Mouse (Mus musculus): ENCODE data around the gene Dars.

The Dars gene

GRCm38 (mm10) chr1:128417533-128417888 is 343 bp upstream of the Dars start:
- ATAC-seq (ENCODE audit: low TSS enrichment) = peak; percentile 15; the same call in 1 of the 2 replicates

GRCm38 (mm10) chr1:128411141-128411540 is 6.0 kb downstream of the Dars start:
- no peak for ATAC-seq (ENCODE audit: low TSS enrichment)

DNA sequence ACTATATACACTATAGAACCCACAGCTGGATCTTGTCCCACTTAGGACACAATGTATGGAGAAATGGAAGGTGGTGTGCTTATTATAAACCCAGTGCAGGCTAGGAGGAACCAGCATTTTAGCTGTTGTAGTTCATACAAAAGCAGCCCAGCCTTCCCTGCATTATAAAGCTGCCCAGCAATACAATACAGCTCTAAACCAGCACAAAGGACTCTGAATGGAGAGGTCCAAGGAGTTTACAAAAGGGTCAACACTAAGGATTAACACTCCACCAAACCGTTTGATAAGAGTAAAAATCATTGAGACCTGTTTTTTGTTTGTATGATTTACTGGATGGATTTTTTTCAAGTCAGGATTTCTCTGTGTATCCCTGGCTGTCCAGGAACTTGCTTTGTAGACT is 10.3 kb downstream of the Dars start:
- no peak for ATAC-seq (ENCODE audit: low TSS enrichment)

GRCm38 (mm10) chr1:128405675-128406074 is 11.5 kb downstream of the Dars start:
- no peak for ATAC-seq (ENCODE audit: low TSS enrichment)

GRCm38 (mm10) chr1:128405041-128405481 is 12.1 kb downstream of the Dars start:
- ATAC-seq (ENCODE audit: low TSS enrichment) = peak; percentile 59; the same call in 1 of the 2 replicates

DNA sequence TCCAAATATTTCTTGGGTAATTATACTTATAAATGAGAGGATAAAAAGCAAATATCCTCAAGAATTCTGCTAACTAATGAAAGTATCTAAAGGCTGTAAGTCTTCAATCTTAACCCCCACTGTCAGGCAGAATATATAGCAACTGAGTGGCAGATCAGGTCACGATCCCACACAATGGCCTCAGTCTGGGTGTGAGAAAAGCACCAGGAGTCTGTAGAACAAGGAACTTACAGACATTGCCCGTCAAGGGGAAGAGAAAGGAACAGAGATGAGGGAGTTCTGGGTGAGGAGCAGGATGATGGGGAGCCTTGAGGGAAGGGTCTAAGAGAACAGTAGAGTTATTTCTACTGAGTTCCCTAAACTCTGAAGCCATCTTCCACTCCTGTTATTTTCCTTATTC is 16.2 kb downstream of the Dars start:
- ATAC-seq (ENCODE audit: low TSS enrichment) = no peak

DNA sequence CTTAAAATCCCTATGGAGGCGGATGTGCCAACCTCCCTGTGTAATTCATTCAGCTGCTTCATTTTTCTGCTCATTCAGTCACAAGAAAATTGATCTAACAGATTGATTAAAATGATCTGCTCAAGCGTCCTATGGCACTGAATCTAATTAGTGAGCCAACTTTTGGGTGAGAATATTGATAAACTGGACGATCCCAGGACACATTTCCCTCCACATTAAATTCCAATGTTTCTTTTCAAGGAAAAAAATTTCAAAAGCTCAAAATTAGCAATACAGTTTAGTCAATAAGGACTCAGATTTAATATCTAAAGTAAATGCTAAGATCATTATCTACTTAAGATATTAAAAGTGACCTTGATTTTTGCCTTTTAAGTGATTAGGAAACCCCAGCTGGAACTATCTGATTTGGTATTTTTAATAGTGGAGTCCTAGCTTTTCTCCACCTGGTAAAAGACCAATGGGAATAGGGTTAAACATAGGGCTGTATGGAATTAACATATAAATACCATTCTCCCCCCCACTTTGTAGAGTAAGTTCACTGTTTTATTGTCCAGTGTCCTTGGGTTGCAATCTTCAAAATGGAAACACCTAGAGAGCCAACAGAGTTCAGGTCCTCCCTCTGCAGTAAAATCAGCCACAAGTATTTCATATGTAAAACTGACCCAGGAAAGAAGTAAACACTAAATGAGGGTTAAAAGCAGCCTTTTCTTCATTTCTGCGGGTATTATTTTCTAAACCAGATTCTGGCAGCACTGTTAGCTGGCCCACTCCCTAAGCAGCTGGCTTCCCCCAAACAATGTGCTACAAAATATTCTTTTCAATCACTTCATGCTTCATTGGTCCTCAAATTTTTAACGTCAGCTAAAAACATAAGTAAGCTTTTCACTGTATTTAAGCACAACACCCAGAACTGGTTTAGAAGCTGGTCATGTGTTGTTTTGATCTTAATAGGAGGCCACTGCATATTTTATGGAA is 16.9 kb downstream of the Dars start:
- ATAC-seq (ENCODE audit: low TSS enrichment) = no peak

- no peak for ATAC-seq (ENCODE audit: low TSS enrichment)
Measured at GRCm38 (mm10) chr1:128398738-128399445, 18.3 kb downstream of the Dars start.

DNA sequence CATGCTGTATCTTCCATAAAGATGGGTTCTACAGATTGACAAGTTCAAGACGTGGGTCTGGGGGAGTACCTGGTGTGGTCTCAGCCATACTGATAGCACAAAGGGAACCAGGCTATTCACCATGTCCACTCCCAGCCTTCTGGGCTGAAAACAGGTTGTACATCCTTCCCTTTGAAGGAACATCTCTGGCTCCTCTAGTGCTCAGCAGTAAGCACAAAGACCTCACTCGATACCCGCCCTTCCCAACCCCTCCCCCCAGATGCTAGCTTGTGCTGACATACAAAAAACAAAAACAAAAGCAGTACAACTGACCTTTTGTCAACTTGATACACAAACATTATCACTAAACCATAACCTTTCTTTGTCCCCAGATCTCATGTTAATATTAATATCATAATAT is 22.5 kb downstream of the Dars start:
- ATAC-seq (ENCODE audit: low TSS enrichment) = no peak

DNA sequence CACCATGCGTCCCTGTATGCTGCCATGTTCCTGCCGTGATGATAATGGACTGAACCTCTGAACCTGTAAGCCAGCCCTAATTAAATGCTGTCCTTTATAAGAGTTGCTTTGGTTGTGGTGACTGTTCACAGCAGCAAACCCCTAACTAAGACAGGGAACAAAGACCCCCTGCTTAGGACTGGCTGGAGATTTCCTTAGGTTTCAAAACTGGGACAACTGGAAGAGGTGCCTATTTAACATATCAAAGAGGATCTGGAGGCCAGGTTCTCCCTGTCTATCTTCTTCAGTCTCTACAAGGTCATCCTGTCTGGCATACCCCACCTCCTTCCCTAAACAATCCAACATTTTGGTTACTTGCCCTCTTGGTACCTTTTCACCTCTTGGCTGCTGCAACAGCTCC is 24.8 kb downstream of the Dars start:
- ATAC-seq (ENCODE audit: low TSS enrichment) = no peak

- ATAC-seq (ENCODE audit: low TSS enrichment) = no peak
Measured at GRCm38 (mm10) chr1:128386487-128386886, 30.7 kb downstream of the Dars start.

DNA sequence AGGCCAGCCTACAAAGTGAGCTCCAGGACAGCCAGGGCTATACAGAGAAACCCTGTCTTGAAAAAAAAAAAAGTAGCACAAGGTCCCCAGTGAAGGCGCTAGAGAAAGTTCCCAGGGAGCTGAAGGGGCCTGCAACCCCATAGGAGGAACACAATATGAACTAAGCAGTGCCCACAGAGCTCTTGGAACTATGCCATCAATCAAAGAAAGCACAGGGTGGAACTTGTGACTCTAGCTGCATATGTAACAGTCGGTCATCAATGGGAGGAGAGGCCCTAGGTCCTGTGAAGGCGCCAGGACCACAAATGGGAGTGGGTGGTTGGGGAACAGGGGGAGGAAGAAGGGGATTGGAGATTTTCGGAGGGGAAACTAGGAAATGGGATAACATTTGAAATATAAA is 40.3 kb downstream of the Dars start:
- no peak for ATAC-seq (ENCODE audit: low TSS enrichment)

DNA sequence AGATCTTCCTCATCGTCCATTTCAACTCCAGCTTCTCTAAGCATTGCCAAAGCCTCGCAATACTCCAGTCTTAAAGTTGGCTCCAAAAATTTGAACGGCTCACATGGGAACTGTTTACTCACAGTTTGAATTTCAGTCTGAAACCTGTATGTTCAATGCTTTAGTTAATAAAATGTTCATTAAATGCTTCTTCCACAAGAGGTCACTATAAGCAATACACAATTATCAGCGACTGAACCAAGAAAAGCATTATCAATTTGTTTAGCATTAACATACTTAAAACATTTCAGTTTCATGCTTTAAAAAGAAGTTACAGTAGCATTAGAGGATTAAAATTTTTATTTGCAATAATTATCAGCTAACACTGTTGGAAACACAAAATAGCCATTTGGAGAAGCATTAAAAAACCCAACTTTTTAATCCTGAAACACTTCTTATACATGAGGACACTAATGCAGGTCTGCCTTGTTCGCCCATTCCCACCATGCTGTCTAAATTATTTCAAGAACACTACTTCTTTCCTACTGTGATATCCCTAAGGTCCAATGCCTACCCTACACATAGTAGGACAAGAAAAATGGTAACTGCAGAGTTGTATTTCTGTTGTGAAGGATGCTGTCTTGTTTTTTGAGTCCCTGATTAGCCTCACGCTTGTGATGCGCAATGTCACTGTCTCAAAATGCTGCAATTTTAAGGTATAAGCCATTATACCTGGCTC is 44.9 kb downstream of the Dars start:
- no peak for ATAC-seq (ENCODE audit: low TSS enrichment)

- ATAC-seq (ENCODE audit: low TSS enrichment) = peak; percentile 57; the same call in 1 of the 2 replicates
Measured at GRCm38 (mm10) chr1:128368732-128369441, 48.3 kb downstream of the Dars start.

- ATAC-seq (ENCODE audit: low TSS enrichment) = peak; percentile 45; the same call in 1 of the 2 replicates
Measured at GRCm38 (mm10) chr1:128360601-128361000, 56.6 kb downstream of the Dars start.

DNA sequence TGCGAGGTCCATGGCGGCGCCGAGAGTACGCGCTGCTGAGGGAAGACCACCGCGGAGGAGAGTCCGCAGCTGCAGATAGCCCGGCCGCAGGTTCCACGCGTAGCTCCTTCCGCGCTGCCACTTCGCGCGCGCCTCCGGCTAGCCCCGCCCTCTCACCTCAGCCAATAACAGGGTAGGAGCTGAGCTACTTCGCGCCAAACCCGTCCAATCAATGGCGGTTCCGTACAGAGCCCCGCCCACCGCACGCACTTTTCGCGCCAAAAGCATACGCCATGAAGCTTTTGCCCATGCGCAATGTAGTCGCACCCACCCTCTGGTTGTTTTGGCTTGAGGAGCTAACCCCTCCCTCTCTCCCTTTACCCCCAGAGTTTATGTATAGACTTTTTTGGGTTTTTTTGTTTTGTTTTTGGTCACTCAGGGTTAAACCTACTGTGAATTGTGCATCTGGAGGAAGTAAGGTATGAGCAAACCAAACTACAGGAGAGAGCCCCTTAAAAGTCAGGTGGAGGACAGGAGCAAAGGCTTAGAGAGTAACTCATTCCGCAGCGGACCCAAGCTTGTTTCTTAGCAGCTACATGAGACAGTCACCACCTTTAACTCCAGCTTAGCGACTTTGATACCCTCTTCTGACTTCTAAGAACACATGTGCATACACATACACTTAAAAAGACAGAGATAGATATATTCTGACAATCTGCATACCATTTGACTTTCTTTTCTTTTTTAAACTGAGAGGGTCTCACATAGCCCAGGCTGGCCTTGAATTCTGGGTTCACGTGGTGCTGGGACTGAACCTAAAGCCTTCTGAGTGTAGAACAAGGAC is 57.4 kb downstream of the Dars start, which contains the start of gene Mcm6:
Gene Mcm6, minus strand, starts transcription at position 111 of the 823 bp plus-strand sequence.
- ATAC-seq (ENCODE audit: low TSS enrichment) = peak; percentile 96

GRCm38 (mm10) chr1:128358916-128359553 is 58.1 kb downstream of the Dars start:
- ATAC-seq (ENCODE audit: low TSS enrichment) = no peak; the same call in 1 of the 2 replicates

- ATAC-seq (ENCODE audit: low TSS enrichment) = no peak
Measured at GRCm38 (mm10) chr1:128358276-128358675, 58.9 kb downstream of the Dars start.

DNA sequence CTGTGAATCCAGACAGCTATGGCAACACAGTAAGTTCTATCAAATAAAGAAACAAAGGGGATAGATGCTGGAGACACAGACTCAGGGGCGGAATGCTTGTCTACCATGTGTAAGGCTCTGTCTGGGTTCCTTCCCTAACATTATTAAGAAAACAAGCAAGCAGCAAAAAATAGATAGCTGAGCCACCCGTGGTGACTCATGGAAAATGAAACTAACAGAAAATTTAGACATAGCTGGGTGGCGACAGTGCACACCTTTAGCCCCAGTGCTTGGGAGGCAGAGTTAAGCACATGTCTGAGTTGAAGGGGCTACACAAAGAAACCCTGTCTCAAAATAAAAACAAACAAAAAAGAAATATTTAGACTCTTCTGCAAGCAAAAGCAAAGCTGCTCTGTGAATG is 59.7 kb downstream of the Dars start:
- no peak for ATAC-seq (ENCODE audit: low TSS enrichment)

GRCm38 (mm10) chr1:128353092-128353491 is 64.1 kb downstream of the Dars start:
- ATAC-seq (ENCODE audit: low TSS enrichment) = no peak
